Mouse (Mus musculus) hindbrain, embryonic 14.5 days (tissue): ENCODE measurements around the gene Scnn1b. TPM values are rescaled to one million over a fixed set of nuclear protein-coding genes. Genes with fewer than 3 reads are reported as not detected.

Source experiments
- ATAC-seq: fragments of 200-750 bp; cut with Nextera tagmentation; 2 replicates; pipeline ENCODE4 v1.8.0; 2017; ENCODE audit warnings: moderate number of reproducible peaks, mild to moderate bottlenecking, moderate TSS enrichment, moderate library complexity; ENCODE audit not compliant: low FRiP score
- DNase-seq: peaks from one replicate; pipeline ENCODE4 v3.0.0-alpha.2; 2015; ENCODE audit warnings: low spot score
- H3K27ac ChIP-seq: fragments of 300-500 bp; sonication (generic); 2 replicates; pipeline ENCODE4 v1.5.1; 2014; ENCODE audit warnings: mild to moderate bottlenecking, moderate library complexity
- H3K27me3 ChIP-seq: fragments of 300-500 bp; sonication (generic); 2 replicates; pipeline ENCODE4 v1.6.1; 2014; ENCODE audit warnings: mild to moderate bottlenecking, low read length, mixed read lengths; ENCODE audit not compliant: control insufficient read depth, insufficient read depth
- H3K36me3 ChIP-seq: fragments of 300-500 bp; sonication (generic); replicated peaks from 2 replicates; pipeline ENCODE4 v1.6.1; 2014; ENCODE audit not compliant: control insufficient read depth, insufficient read depth
- H3K4me1 ChIP-seq: fragments of 300-500 bp; sonication (generic); replicated peaks from 2 replicates; pipeline ENCODE4 v1.6.1; 2014; ENCODE audit warnings: antibody characterized with exemption, low read length, mixed read lengths; ENCODE audit not compliant: control insufficient read depth, insufficient read depth
- H3K4me2 ChIP-seq: fragments of 300-500 bp; sonication (generic); replicated peaks from 2 replicates; pipeline ENCODE4 v1.6.1; 2014; ENCODE audit warnings: mild to moderate bottlenecking, moderate library complexity
- H3K4me3 ChIP-seq: fragments of 300-500 bp; sonication (generic); replicated peaks from 2 replicates; pipeline ENCODE4 v1.5.1; 2014; ENCODE audit warnings: mild to moderate bottlenecking, low read length
- H3K9ac ChIP-seq: fragments of 300-500 bp; sonication (generic); 2 replicates; pipeline ENCODE4 v1.6.1; 2014
- H3K9me3 ChIP-seq: fragments of 300-500 bp; sonication (generic); 2 replicates; pipeline ENCODE4 v1.6.1; 2016; ENCODE audit warnings: low read length; ENCODE audit not compliant: control insufficient read depth
- WGBS: fragments of 180-500 bp; shearing (Covaris S2); extraction: QIAGEN DNeasy Blood & Tissue Kit; methylation state at CpG from one replicate; pipeline ENCODE4 v1.1.7; 2014; 5-methylcytosine and 5-hydroxymethylcytosine counted together
- polyA plus RNA-seq: library from polyadenylated mRNA; unstranded; fragments of >200 nt; fragmentation: Nextera tagmentation; extraction: Ambion mirVana; gene quantifications from 2 replicates; pipeline ENCODE4 v1.2.1, GENCODE M21; 2014

Scnn1b gene
- polyA plus RNA-seq, 1 experiment from 2014 or later = 0.08 TPM

- DNase-seq (no peak), ATAC-seq (no peak)
- Histone ChIP-seq H3K4me1 (no peaks in the 10 kb centered on the region; the same call in none of the 2 replicates), H3K4me2 (no peak overlapping the region), H3K9ac (no peak overlapping the region), H3K4me3 (no peak overlapping the region), H3K9me3 (no peaks in the 10 kb centered on the region), H3K27ac (no peak overlapping the region), H3K27me3 (no peaks in the 10 kb centered on the region), H3K36me3 (peaks cover 5% of the 10 kb centered on the region; the same call in 1 of the 2 replicates)
- WGBS = 81% methylated on average over 12 of the region's 12 CpGs
Measured at GRCm38 (mm10) chr7:121935906-121936794, 71.3 kb downstream of the Scnn1b start.

GRCm38 (mm10) chr7:121936861-121937630 is 72.2 kb downstream of the Scnn1b start:
- Histone ChIP-seq H3K27me3 (no peaks in the 10 kb centered on the region), H3K9me3 (no peaks in the 10 kb centered on the region), H3K4me1 (no peaks in the 10 kb centered on the region; the same call in none of the 2 replicates), H3K4me2 (no peak overlapping the region), H3K27ac (no peak overlapping the region), H3K36me3 (peaks cover 12% of the 10 kb centered on the region), H3K4me3 (no peak overlapping the region), H3K9ac (no peak overlapping the region)
- WGBS = 64% methylated on average over 14 of the region's 14 CpGs
- DNase-seq (peak; percentile 34), ATAC-seq (no peak)

DNA sequence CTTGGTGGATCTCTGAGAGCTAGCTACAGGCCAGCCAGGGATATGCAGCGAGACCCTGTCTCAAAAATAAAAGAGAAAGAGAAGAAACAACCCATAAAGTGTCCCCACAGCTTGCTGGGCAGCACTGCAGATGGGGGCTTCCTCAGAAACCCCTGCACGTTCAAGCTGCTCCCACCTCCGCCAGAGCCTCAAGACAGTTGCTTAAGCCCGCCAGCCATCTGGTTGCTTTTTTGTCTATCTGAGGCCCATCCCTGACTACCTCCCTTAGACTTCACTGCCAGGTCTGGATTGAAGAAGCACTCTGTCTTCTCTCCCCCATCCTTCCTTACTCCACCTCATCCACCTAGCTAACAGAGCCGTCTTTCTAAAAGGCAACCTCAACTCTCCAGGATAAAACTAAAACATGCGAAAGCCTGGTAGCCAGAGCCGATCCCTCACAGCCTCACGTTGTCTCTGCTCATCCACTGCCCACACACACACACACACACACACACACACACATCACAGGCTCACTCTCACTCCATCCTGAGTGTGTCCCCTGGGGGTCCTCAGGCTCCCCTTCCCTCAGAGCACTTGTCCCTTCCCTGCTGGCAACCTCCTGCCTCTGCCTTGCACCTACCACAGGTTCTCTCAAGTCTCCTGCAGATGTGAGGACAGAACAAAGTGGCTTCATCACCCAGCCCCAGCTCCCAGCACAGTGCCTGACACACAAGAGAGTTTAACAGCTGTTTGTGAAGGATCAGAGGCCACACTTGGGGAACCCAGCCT is 73.5 kb downstream of the Scnn1b start:
- no peak overlapping the region for H3K27ac ChIP-seq
- no peak for DNase-seq
- 68% methylated on average over 8 of the region's 8 CpGs for WGBS

DNA sequence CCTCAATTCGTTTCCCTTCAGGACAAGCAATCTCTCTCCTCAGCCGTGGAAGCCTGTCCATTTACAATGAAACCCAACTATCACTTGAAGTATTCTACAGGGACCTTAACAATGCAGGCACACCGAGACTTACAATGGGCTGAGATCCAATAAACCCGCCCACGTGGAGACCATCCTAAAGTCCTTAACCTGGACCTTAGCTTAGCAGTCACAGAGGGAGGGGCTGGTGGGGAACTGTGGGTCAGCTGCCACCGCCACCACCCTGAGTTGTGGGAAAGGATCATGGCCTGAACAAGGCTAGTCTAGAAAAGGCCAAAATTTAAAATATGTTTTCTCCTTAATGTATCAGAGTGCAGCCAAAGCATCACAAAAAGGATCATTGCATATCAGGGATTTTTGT is 74.4 kb downstream of the Scnn1b start:
- no peaks in the 10 kb centered on the region; the same call in none of the 2 replicates for H3K4me1 ChIP-seq
- DNase-seq (no peak), ATAC-seq (no peak)
- no peak overlapping the region for H3K9ac ChIP-seq
- peaks cover 29% of the 10 kb centered on the region for H3K36me3 ChIP-seq
- no peaks in the 10 kb centered on the region for H3K27me3 ChIP-seq
- no peak overlapping the region for H3K27ac ChIP-seq
- H3K9me3 ChIP-seq = no peaks in the 10 kb centered on the region
- no peak overlapping the region for H3K4me2 ChIP-seq
- 50% methylated on average over 6 of the region's 6 CpGs for WGBS
- H3K4me3 ChIP-seq = no peak overlapping the region

More for the DNA sequence above, 73.5 kb downstream of the Scnn1b start:
- ATAC-seq = no peak
- Histone ChIP-seq H3K36me3 (peaks cover 22% of the 10 kb centered on the region), H3K4me1 (no peaks in the 10 kb centered on the region; the same call in none of the 2 replicates), H3K9ac (no peak overlapping the region), H3K4me3 (no peak overlapping the region), H3K27me3 (no peaks in the 10 kb centered on the region), H3K4me2 (no peak overlapping the region), H3K9me3 (no peaks in the 10 kb centered on the region)

GRCm38 (mm10) chr7:121939729-121940128 is 74.9 kb downstream of the Scnn1b start:
- WGBS = 32% methylated on average over 4 of the region's 4 CpGs
- no peak overlapping the region for H3K27ac ChIP-seq

DNA sequence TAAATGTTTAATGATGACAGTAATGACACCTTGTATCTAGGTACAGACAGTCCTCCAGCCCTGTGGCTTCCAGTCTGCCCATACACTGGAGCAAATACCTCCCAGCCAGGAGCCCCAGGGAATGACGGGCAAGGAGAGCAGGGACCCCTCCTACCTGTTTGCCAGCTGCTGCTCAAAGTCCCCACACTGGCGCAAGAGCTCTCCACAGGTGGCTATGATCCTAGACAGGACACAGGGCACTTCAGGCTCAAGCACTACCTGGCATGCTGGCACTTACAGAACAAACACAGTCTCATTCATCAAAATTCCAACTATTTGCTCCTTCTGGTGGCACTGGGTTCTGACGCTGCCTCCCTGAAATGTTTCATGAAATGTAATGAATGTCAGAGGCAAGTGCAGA is 76.2 kb downstream of the Scnn1b start:
- H3K9me3 ChIP-seq = no peaks in the 10 kb centered on the region
- DNase-seq (no peak), ATAC-seq (no peak)
- no peaks in the 10 kb centered on the region; the same call in none of the 2 replicates for H3K4me1 ChIP-seq
- H3K36me3 ChIP-seq = peaks cover 29% of the 10 kb centered on the region
- no peak overlapping the region for H3K27ac ChIP-seq
- H3K27me3 ChIP-seq = no peaks in the 10 kb centered on the region
- WGBS = 81% methylated on average over 3 of the region's 3 CpGs
- no peak overlapping the region for H3K4me3 ChIP-seq
- H3K4me2 ChIP-seq = no peak overlapping the region
- no peak overlapping the region for H3K9ac ChIP-seq

More at GRCm38 (mm10) chr7:121939729-121940128, 74.9 kb downstream of the Scnn1b start:
- H3K4me1 ChIP-seq = no peaks in the 10 kb centered on the region; the same call in none of the 2 replicates
- no peak overlapping the region for H3K4me2 ChIP-seq
- no peaks in the 10 kb centered on the region for H3K9me3 ChIP-seq
- H3K36me3 ChIP-seq = peaks cover 29% of the 10 kb centered on the region
- no peak overlapping the region for H3K4me3 ChIP-seq
- H3K27me3 ChIP-seq = no peaks in the 10 kb centered on the region
- ATAC-seq (peak; percentile 43; the same call in 1 of the 2 replicates), DNase-seq (peak; percentile 33)
- no peak overlapping the region for H3K9ac ChIP-seq

DNA sequence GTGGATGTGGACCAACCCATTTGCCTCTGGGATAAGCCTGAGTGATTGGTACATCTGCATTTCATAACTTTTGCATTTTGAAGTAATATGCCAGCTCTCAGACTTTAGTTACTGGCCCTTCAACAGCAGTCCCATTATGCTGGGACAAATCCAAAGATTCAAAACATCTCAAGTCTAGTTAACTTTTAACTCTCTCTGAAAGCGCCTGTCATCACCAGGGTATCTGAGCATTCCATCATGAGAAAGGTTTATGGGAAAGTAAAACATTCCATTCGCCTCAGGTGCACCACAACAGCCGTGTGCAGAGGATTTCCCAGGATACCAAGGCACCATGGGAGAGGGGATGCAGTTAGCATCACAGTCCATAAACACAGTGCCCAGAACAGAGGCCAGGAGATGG is 76.8 kb downstream of the Scnn1b start:
- ATAC-seq = no peak
- no peaks in the 10 kb centered on the region for H3K27me3 ChIP-seq
- H3K9me3 ChIP-seq = no peaks in the 10 kb centered on the region
- H3K4me1 ChIP-seq = no peaks in the 10 kb centered on the region; the same call in none of the 2 replicates
- H3K4me3 ChIP-seq = no peak overlapping the region
- H3K4me2 ChIP-seq = no peak overlapping the region
- 94% methylated on average over 3 of the region's 3 CpGs for WGBS
- H3K27ac ChIP-seq = no peak overlapping the region
- no peak overlapping the region for H3K9ac ChIP-seq
- no peak for DNase-seq
- H3K36me3 ChIP-seq = peaks cover 24% of the 10 kb centered on the region

DNA sequence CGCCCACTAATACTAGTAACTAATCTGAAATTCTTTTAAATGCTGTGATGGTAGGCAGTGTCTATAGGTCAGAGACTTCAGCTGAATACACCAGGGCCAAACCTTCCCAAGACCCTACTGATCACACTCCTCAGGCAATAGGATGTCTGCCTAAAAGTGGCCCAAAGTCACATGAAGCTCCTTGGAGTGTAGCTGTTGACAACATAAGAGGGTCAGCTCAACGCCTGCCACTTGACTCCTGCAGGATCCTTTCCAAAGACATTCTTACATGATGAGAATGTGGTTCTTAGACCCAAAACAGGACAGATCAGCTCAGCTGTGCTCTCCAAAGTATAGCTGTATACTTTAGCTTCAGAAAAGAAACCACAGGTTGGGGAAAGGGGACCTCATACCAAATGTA is 77.5 kb downstream of the Scnn1b start:
- Histone ChIP-seq H3K27ac (no peak overlapping the region), H3K9me3 (no peaks in the 10 kb centered on the region), H3K4me2 (no peak overlapping the region), H3K9ac (no peak overlapping the region), H3K4me1 (no peaks in the 10 kb centered on the region), H3K27me3 (no peaks in the 10 kb centered on the region), H3K4me3 (no peak overlapping the region), H3K36me3 (peaks cover 24% of the 10 kb centered on the region)
- DNase-seq (no peak), ATAC-seq (no peak)
- WGBS = 98% methylated on average over 2 of the region's 2 CpGs
